Mouse (Mus musculus): ENCODE results near the gene Ctse. TPM values are rescaled to one million over a fixed set of nuclear protein-coding genes. Genes with fewer than 3 reads are reported as not detected.
A peak's percentile ranks its signal among the peaks of the same experiment; 100 is the strongest.

Ctse gene
- total and polyA plus RNA-seq, 3 experiments = 55.2 to 92.7 TPM; not detected in 1

DNA sequence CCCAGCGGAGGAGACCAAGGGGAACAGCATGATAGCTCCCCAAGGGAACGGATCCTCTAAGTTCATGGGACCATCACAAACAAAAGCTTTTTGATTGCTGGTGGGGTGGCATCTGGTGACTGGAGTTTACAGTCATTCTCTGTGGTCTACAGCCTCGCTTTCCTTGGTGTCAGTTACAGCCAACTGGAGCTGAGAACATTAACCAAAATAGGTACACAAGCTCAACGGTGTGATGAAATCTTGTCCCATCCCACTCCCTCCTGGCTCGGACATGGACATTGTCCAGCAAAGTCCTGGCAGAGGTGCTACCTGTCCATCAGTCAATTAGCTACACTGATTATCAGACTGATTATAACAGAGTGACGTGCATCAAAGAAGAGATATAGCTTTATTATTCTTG, 23.5 kb upstream of the Ctse start:
- Histone ChIP-seq H3K4me3 (ENCODE audit: control insufficient read depth in 1 of 2, insufficient read depth in 1 of 2, low read depth in 2 of 2, low read length in 2 of 2) (no peak overlapping the region), H3K9ac (ENCODE audit: control insufficient read depth, low read depth, low read length, poor library complexity, severe bottlenecking) (no peak overlapping the region), H3K9me3 (replicated peaks; ENCODE audit: insufficient read depth, low read length) (no peaks in the 10 kb centered on the region), H3K36me3 (ENCODE audit: control insufficient read depth in 1 of 2, insufficient read depth in 2 of 2, low read length in 2 of 2) (peaks cover 0 to 18% of the 10 kb centered on the region in 2 experiments; a peak in 2 of 4 replicates), H3K79me2 (ENCODE audit: control insufficient read depth, insufficient read depth, low read length, poor library complexity) (no peaks in the 10 kb centered on the region), H3K4me1 (ENCODE audit: control insufficient read depth in 1 of 2, insufficient read depth in 2 of 2, low read length in 2 of 2) (peaks cover 5 to 23% of the 10 kb centered on the region in 2 experiments), H3K27ac (ENCODE audit: control insufficient read depth, low read depth, low read length) (no peak overlapping the region), H3K27me3 (ENCODE audit: control insufficient read depth in 1 of 2, insufficient read depth in 2 of 2, low read length in 2 of 2) (no peaks in the 10 kb centered on the region; a peak in 1 of 4 replicates)
- no peak for TF ChIP-seq MXI1 (IDR thresholded peaks at IDR 0.05; ENCODE audit: low read depth, low read length)
- TF ChIP-seq SMC3 (IDR thresholded peaks at IDR 0.05; ENCODE audit: low read depth, low read length) = no peak
- TF ChIP-seq GATA1 (IDR thresholded peaks at IDR 0.05; ENCODE audit: low read depth, low read length) = no peak
- no peak for TF ChIP-seq MAX (IDR thresholded peaks at IDR 0.05; ENCODE audit: low read length)
- TF ChIP-seq POLR2AphosphoS2 (IDR thresholded peaks at IDR 0.05; ENCODE audit: low read length) = no peak
- TF ChIP-seq ELF1 (IDR thresholded peaks at IDR 0.05; ENCODE audit: low read depth, low read length) = no peak
- no peak for TF ChIP-seq ZMIZ1 (IDR thresholded peaks at IDR 0.05; ENCODE audit: low read depth, low read length)
- no peak for TF ChIP-seq JUND (IDR thresholded peaks at IDR 0.05; ENCODE audit: low read depth, low read length)
- TF ChIP-seq MAZ (IDR thresholded peaks at IDR 0.05; ENCODE audit: low read depth, low read length) = no peak
- no peak for TF ChIP-seq CTCF (IDR thresholded peaks at IDR 0.05 in 2 of 3, conservative IDR thresholded peaks at IDR 0.05 in 1 of 3; ENCODE audit: control insufficient read depth in 1 of 3, insufficient read depth in 1 of 3, low read depth in 2 of 3, low read length in 3 of 3, poor library complexity in 1 of 3, severe bottlenecking in 1 of 3)
- TF ChIP-seq USF1 (IDR thresholded peaks at IDR 0.05; ENCODE audit: low read depth, low read length) = no peak
- no peak for TF ChIP-seq RCOR1 (IDR thresholded peaks at IDR 0.05; ENCODE audit: low read depth, low read length)
- TF ChIP-seq BHLHE40 (IDR thresholded peaks at IDR 0.05; ENCODE audit: borderline replicate concordance, low read depth, low read length) = no peak
- TF ChIP-seq ZKSCAN1 (IDR thresholded peaks at IDR 0.05; ENCODE audit: low read depth, low read length) = no peak
- TF ChIP-seq HCFC1 (IDR thresholded peaks at IDR 0.05; ENCODE audit: low read depth, low read length) = no peak
- TF ChIP-seq POLR2A (IDR thresholded peaks at IDR 0.05; ENCODE audit: control insufficient read depth in 1 of 2, insufficient read depth in 1 of 2, low read depth in 1 of 2, low read length in 2 of 2, poor library complexity in 1 of 2) = no peak
- no peak for DNase-seq (ENCODE audit: low read depth, low spot score)

DNA sequence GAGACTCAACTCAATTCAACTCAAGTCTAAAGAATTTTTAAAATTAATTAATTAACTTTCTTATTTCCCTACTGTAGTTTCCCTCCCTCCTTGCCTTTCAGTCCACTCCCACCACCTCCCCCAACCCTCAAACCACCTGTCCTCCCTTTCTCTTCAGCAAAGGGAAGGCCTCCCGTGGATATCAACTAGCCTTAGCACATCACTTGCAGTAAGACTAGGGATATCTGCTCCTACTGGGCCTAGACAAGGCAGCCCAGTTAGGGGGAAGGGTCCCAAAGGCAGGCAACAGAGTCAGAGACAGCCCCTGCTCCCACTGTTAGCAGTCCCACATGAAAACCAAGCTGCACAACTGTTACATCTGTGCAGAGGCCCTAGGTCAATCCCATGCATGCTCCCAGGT, 22.0 kb upstream of the Ctse start:
- Histone ChIP-seq H3K27me3 (ENCODE audit: control insufficient read depth in 1 of 2, insufficient read depth in 2 of 2, low read length in 2 of 2) (no peaks in the 10 kb centered on the region; a peak in 1 of 4 replicates), H3K4me1 (ENCODE audit: control insufficient read depth in 1 of 2, insufficient read depth in 2 of 2, low read length in 2 of 2) (peaks cover 5 to 23% of the 10 kb centered on the region in 2 experiments), H3K4me3 (ENCODE audit: control insufficient read depth in 1 of 2, insufficient read depth in 1 of 2, low read depth in 2 of 2, low read length in 2 of 2) (no peak overlapping the region), H3K9me3 (replicated peaks; ENCODE audit: insufficient read depth, low read length) (no peaks in the 10 kb centered on the region), H3K27ac (ENCODE audit: control insufficient read depth, low read depth, low read length) (peak overlapping the region; percentile 84), H3K79me2 (ENCODE audit: control insufficient read depth, insufficient read depth, low read length, poor library complexity) (no peaks in the 10 kb centered on the region), H3K9ac (ENCODE audit: control insufficient read depth, low read depth, low read length, poor library complexity, severe bottlenecking) (peak overlapping the region; percentile 20; the same call in 1 of the 2 replicates), H3K36me3 (ENCODE audit: control insufficient read depth in 1 of 2, insufficient read depth in 2 of 2, low read length in 2 of 2) (peaks cover 0 to 18% of the 10 kb centered on the region in 2 experiments; a peak in 2 of 4 replicates)
- DNase-seq (ENCODE audit: low read depth, low spot score) = no peak
- TF ChIP-seq CHD2 (IDR thresholded peaks at IDR 0.05; ENCODE audit: low read length) (no peak), MAX (IDR thresholded peaks at IDR 0.05; ENCODE audit: low read length) (peak; percentile 20; the same call in 1 of the 2 replicates), GABPA (IDR thresholded peaks at IDR 0.05; ENCODE audit: low read depth, low read length) (no peak)

Measured in MEL (cell line).